Mouse (Mus musculus): Measurements from ENCODE around the gene Smg8.

DNA sequence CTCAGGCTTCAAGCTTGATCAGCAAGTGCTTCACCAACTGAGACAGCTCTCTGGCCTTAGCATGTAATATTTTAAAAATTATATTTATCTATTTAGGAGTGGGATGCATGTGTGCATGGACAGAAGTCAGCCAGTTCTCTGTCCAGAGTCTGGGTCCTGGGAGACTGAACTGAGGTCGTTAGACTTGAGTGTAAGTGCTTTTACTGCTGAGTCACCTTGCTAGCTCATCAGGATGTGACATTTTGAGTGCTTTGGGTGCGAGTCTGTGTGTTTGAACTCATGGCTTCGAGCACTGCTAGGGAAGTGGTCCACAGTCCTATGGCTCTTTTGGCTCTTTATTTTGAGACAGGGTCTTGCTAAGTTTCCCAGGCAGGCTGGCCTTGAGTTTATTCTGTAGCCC lies 43.5 kb downstream of the Smg8 start:
- TF ChIP-seq CTCF (IDR thresholded peaks at IDR 0.05; ENCODE audit: borderline replicate concordance, insufficient read depth, low read depth, low read length) (no peak), POLR2A (IDR thresholded peaks at IDR 0.05; ENCODE audit: borderline replicate concordance, insufficient read depth, low read length) (no peak)
